Mouse (Mus musculus) retina, postnatal 7 days (tissue): Measurements from ENCODE around the gene Hs6st3.
A peak's percentile ranks its signal among the peaks of the same experiment; 100 is the strongest.
"Not testable (repeated sequence)": the region's sequence is repeated elsewhere in the genome, so short reads cannot be mapped to it uniquely, and the experiment has no call there.

ENCODE experiments used
- DNase-seq: peaks from one replicate; pipeline ENCODE4 v3.0.0-alpha.2; 2012; ENCODE audit warnings: low read depth, low spot score

Hs6st3 gene

DNA sequence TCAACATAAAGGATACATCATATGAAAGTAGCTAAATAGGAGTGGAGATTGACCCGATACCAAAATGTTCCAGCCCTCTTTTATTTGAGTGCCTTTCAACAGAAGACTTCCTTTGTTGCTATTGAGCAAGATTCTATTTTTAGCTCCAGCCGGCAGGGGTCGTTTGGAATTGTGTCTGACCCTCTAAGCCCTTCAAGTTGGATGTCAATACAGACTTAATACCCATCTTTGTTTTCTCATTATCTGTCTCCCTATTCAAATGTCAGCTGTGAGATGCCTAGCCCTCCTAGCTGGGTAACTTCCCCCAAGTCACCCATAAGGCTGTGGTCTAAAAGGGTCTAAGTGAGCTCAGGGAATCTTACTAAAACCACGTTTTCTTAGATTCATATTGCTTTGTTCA, 312.3 kb downstream of the Hs6st3 start:
- no peak for DNase-seq

DNA sequence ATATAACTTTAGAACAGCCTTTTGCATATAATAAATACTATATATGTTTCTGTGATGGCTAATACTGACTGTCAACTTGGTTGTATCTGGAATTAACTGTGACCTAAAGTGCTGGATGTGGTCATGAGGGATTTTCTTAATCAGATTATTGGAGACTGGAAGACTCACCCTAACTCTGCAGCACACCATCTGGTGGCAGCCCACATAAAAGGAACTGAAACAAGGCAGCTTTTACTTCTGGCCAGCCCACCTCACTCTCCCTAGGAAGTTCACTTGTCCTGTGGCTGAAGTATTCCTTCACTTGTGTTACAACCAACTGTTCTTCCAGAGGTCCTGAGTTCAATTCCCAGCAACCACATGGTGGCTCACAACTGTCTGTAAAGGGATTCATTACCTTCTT, 313.5 kb downstream of the Hs6st3 start:
- DNase-seq: peak; percentile 27

DNA sequence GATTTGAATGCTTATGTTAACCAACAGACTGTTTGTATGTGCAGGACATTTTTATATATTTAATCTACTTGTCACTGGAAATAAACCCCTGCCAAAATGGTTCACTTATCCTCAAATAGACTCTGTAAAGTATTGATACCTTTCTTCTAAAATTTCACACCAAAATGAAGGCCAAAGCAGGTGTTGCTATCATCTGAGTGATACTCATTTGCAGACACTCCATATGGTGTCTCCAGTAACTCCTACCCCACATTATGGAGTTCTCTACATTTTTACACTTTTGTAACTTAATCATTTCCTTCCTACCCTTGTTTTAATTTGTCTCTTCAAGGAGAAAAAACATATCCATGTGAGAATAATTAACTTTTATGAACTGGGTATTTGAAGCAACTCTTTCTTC, 314.2 kb downstream of the Hs6st3 start:
- no peak for DNase-seq

DNA sequence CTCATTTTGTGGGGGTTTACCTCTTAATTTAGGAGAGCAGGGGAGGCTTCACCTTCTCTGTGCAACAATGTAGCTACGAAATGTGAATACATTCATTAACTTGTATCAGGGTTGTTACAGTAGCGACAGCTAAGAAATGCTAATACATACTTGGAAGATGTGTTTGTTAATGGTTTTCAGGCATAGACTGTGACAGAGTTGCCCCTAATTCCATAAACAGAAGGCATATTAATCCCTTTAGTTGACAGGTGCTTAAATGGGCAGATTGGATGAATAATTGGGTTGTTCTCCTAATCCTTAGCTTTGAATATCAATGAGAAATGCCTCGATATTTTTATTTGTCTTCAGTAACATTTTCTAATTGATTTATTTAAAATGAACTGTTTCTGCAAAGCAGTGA, 314.7 kb downstream of the Hs6st3 start:
- DNase-seq: no peak

DNA sequence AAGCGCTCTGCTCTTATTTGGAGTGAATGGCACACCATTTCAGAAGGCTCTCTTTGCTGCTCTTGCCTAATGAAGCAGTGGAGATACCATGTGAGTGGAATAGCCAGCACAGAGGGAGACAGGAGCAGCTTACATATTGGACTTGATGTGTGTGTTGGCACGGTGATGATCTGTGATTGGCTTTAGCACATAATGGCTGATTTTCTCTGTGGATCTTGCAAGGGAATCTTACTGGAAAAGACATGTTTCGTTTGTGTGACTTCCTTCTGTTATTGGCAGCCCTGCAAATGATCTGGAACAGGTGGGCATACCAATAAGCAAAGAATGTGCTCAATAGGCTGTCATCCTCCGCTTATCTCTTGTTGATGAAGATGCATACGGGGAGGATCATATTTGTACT, 326.2 kb downstream of the Hs6st3 start:
- no peak for DNase-seq

DNA sequence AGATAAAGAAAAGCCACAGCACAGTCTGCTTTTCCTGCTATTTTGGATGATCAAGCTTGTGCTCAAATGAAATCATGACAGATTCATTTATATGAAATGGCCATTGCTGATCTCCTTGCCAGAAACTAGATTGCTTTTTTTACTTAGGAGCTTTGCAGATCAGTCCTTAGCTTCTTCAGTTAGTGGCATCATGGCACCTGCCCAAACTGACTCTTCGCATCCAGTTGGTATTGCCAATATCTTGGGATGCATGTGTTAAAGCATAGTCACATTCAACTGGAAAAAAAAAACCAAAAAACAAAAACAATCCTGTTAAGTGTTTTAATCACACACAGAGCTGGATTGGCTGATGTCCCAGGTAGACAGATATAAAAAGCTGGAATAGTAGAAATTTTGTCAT, 326.7 kb downstream of the Hs6st3 start:
- no peak for DNase-seq

DNA sequence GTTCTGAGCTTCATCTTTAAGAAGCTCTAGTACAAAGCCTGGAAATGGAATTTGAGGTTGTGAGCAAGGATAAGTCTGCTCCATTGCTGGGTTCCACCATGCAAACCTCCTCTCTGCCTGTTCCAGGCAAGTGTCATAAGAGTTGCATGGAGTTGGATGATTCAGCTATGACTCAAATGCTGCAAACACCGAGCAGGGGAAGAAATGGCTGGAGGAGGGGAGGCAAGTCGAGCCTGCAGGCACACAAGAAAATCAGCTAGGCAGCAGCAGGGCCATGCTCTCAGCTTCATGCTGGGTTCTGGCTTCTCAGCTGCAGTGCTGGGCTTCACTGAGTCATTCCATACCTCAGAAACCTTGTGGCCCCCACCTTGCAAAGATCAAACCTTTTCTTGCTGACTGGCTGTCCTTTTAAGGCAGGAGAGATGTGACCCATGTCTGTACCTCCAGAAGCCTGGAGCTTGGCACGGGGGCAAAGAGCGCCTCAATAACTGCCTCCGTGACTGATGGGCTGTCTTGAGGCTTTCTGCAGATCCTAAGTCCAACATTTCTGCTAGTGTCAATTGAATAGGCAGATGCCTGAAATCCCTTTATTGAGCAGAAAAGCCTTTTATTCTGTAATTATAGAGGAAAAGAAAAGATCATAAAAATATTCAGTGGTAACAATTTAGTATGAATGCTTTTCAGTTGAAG, 328.9 kb downstream of the Hs6st3 start:
- DNase-seq: no peak

DNA sequence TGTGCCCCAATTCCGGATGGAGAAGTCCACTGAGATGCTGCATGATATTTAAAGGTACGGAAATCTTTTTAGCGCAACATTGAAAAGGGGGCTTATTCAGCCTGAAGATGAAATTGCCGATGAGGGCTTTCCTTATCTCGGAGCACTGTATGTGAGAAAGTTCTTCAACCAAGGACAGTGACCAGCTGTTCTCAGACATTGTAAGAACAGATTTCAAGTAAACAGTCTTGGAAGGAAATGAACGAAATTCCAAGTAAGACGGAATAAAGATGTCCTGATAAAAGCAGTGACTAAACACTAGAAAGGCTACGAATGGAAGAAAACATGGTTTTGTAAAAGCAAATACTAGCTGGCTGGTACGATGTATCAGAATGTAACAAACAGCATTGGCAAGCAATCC, 338.4 kb downstream of the Hs6st3 start:
- no peak for DNase-seq

DNA sequence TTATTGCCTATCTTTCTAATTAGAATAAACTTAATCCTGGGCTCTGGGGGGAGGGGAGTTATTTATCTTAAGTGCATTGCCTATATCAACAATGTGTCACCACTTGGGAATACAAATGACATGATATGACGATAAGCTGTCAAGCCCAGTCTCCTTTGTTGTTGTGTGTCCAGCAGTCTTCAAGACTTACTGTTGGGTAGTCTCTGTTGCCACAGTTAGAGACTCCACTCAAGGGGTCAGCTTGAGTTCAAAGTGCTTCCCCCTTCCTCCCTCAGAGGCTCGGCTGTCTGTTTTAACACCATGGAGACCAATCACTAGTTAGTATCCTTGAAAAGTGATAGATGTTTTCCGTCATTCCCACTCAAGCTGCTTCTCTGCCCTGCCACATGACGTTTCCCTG, 339.7 kb downstream of the Hs6st3 start:
- DNase-seq: no peak

DNA sequence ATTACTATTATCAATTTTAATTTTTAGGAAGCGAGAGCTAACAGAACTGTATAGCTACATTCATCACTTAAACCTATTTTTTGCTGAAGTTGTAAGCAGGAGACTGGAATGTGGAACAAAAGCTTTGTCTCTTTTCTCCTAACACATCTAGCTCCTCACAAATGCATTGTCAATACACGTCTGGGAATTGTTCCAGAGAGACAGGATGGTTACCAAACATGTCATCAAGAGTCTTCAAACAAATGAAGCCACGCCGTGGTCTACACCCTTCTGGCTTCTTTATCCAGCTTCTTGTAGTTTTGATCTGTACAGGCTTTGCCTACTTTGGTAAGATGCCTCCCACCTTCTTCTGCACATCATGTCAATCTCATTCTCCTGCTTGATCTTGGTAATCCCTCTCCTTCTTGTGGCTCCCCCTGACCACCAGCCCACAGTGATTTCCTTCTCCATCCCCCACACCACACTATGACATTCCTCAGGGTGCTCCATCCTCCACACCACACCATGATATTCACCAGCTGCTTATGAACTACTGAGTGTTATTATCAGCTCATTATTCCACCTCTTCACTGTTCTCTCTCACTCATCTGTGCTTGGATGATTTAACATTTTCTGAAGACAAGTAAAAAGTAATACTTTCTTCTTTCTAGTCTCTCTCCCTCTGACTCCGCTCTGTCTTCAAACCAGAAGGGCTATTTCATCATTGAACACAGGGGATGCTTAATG, 351.0 kb downstream of the Hs6st3 start:
- no peak for DNase-seq

DNA sequence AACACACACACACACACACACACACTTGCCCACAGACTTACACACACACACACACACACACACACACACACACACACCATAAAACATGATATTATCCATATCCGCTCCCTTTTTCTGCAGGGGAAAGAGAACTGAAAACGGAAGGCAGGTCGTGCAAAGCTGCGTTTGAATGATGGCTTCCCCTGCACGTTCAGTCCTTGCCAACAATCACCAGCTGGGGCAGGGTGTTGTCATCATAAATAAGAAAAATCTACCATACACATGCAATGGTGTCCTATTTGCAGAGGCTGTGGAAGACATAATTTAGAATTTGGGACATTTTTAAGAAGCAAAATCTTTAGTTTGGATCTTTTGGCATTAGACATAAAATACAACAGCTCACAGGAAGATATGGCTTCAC, 382.5 kb downstream of the Hs6st3 start:
- no peak for DNase-seq

DNA sequence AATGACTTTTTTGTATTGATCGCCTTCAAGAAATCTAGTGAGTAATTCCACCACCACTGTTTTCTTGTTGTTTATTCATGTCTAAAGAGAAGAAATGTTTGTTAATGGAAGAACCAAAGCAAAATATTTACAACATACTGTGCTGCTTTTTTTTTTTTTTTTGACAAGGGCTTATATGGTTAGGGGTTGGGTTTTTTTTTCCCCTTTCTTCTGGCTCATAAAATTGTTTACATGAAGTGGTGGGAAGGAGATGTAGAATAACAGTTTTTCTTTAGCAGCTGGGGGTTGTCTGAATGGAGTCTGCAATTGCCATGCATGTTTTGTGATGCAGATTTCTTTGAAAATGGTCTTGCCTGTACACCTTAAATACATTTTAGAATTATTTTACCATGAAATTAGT, 382.9 kb downstream of the Hs6st3 start:
- no peak for DNase-seq

DNA sequence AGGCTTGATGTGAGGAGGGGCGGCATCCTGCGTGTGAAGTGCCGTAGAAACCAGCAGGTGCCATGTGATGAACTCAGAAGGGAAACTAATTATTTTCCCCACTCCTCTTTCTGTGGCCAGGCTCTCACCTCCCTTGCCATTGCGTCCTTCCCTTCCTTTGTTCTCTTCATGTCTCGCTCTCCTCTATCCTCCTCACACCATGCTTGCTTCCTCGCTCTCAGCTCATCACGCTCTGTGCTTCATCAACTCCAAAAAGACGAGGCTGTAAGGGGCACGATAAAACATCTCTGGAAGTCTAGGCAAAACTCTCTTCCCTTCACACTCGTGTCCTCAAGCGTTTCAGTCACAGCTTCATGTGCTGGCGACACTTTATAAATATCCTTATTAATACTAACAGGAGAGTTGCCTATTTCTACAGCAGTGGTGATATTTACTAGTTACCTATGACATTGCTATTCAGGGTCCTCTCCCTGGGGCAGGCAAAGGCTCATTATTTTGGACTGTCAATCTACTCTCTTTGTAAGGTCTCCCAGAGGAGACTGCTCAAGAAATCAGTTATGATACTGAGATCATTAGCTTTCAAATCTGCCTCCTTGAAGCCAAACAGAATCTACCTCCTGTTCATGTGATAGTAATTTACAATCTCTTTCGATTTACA, 394.9 kb downstream of the Hs6st3 start:
- no peak for DNase-seq

DNA sequence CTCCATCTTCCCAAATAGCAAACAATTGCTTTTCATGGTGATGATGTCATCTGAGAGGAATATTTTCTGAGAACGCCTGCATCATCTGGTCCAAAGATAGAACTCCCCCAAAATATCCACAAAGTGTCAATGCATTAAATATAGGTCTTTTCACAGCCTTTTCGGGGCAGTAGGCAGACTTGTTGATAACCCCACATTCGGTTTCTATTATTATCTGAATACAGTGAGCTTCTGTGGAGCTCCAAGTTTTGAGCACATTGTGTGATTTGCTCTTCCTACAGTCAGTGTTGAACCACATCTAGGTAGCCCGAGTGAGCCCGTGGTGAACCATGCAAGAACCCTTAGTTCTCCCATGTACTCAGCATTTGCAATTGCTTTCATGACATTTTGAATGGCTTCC, 402.4 kb downstream of the Hs6st3 start:
- no peak for DNase-seq

DNA sequence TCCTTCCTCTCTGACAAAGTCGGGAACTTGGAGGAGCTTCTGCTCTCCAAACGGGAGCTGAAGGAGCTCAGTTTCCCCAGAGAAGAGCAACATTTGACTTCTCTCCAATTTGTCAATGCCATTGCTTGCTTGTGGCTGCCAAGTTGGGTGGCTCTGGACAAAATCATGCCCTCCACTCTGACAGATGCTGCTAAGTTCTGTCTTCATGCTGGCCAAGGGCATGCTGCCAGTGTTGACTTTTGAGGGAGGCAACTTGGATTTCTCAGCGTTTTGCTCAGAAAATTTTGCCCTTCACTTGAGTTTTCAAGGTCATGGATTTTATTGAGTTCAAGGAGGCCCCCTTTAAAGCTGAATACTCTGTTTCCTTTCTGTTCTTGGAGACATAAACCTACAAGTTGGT, 406.5 kb downstream of the Hs6st3 start:
- DNase-seq: no peak

DNA sequence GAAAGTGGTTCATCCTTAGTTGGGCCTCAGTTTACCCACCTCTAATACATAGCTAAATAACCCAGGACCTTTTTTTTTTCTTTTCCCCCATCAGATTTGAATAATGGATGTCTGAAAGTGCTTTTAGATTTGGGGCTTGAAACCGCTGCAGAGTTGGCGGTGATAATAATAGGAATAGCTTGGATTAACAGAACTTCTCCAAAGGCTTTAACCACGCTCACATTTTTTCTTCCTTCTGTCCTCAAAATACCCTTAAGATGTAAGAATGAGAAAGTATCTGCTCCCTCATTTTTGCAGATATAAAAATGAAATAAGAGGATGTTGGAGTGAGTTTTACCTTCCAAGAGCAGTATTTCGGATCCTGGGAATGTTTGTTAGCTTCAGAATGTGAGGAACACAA, 420.2 kb downstream of the Hs6st3 start:
- DNase-seq: no peak

DNA sequence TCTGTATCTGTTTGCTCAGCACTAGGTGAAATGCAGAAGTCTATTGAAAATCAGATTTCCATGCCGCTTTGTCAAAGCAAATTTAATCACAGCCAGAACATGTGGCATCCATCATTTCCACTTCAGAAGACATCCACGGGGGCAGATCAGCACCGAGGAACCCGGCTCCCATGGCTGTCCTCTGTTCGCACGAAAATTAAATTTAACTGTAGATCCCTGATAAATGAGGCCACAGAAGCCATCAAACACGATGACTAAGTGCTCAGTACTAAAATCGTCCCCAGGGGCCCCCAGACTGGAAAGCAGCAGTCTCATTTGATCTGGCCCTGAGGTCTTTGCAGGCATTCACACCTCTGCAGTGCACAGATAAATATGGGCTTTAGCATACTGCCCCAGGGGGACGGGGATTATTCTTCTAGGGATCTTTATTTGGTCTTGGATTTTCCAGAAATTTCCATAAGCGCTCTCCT, 443.9 kb downstream of the Hs6st3 start:
- DNase-seq: no peak

DNA sequence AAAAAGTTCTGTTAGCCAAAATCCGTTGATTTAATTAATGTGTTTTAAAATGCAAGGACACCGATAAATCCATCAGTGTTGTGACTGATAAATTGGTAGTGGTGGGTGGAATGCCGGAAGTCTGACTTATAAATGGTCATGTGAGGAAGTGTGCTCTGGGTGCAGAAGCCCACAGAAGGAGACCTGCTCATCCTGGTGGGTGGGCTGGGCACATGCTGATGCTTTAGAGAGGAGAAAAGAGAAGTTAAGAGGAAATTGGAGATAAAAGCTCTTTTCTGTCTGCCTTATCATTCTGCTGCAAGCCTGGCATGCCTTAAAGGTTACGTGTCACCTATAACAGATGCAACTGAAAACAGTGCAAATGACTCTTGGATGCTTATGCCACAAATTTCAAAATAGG, 446.9 kb downstream of the Hs6st3 start:
- DNase-seq: no peak

DNA sequence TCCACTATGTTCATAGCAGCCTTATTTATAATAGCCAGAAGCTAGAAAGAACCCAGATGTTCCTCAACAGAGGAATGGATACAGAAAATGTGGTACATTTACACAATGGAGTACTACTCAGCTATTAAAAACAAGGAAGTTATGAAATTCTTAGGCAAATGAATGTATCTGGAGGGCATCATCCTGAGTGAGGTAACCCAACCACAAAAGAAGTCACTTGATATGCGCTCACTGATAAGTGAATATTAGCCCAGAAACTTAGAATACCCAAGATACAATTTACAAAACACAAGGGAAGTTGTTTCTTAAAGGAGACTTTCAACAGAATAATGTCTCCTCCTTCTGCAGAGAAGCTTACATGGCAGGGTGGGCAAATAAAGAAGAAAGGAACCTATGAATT, 449.2 kb downstream of the Hs6st3 start:
- DNase-seq: not testable (repeated sequence)

DNA sequence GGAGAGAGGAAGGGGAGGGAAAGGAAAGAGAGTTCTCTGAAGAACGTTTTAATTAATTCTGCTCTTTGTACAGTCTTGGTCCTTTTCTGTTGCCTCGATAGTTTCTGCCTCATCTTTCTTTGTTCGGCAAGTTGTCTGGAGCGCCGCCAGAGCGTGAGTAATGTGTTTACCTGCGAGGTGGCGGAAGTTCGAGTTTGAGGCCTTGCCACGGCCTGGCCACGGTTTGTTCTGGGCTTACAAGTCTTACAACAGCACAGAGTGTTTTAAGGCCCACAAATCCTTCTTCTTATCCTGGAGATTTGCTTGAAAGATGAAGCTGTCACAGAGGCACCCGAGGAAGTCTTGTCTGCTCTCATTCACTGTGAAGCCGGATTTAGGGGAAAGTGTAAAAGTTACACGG, 466.2 kb downstream of the Hs6st3 start:
- DNase-seq: no peak

DNA sequence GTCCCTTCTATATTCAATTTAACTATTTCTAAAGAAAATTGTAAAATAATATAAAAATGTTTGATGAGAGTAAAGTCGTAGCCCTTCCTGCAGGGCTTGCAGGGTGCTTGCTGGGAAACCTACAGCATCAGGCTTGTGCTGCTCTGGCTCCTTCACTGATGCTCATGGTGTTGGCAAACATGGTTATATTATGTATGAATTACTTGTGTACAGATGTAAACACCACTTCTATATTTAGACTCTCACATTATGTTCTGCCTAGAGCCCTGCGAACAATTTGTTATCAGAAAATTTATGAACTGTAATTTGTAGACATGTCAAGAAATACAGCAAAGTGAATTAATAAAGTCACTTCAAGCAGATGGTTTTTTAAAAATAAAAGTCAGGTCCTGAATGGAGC, 474.7 kb downstream of the Hs6st3 start:
- DNase-seq: no peak

DNA sequence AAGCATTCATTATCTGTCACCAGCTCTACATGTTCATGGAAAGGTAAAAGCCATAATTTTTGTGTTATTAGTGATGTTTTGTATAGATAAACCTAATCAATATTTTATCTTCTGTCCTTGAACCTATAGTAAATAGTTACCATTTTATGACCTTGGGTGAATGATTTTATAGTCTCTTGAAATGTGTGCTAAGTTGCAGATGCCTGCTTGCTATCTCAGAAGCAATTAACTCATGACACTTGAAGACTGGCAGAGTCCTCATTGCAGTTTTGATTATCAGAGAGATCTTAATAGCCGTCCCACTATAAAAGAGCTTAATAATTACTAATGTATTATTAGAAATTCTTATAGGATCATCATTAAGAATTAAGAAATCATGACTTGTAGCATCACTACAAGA, 491.0 kb downstream of the Hs6st3 start:
- no peak for DNase-seq

DNA sequence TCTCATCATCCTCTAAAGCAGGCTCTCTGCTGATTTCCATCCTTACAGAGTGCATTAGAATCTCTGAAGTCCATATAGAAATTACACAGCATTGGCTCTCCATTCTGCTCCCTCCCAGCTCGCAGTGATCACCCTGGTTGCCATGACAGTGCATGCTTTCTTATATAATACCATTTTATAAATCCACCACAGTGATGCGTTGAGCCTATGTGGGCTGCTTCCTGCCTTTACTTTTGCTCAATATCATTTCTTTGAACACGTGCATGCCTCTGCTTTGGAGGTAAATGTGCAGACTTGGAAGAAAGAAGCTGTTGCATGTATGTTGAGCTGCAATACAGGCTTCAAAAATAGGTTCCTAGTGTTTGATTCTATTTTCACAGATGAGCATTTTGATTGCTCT, 494.9 kb downstream of the Hs6st3 start:
- no peak for DNase-seq
